Mouse (Mus musculus): ENCODE results near the gene Anln.
A peak's percentile ranks its signal among the peaks of the same experiment; 100 is the strongest.

Gene Anln

DNA sequence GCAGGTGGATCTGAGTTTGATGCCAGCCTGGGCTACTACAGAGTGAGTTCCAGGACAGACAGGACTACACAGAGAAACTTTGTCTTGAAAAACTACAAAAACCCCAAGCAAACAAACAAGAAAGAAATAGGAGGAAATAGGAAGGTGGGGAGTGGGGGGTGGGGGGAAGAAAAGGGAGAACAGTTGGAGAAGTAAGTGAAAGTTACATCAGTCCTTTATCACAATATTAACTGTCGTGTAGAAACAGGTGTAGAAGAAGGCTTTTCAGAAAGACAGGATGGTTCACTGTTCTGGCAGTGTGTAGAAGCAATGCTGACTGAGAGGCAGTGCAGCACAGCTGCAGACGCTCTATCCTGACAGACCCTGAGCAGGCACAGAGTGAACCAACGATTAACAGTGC is 14.0 kb upstream of the Anln start:
- no peak for DNase-seq (ENCODE audit: extremely low read depth, low read depth, low spot score)

DNA sequence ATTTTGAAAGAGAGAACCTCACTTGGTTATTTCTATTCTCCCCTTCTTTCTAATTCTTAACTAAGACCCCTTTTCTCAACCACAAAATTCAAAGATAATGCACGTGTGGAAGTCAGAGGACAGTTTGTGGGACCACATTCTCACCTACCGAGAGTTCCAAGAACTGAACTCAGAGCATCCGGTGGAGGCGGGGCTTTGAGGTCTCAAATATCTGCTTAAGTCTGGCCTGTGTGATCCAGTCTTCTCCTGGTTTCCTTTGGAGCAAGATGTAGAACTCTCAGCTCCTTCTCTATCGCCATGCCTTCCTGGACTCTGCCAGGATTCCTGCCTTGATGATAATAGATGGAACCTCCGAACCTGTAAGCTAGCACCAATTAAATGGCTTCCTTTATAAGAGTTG is 13.0 kb upstream of the Anln start:
- DNase-seq (ENCODE audit: extremely low read depth, low read depth, low spot score) = no peak

DNA sequence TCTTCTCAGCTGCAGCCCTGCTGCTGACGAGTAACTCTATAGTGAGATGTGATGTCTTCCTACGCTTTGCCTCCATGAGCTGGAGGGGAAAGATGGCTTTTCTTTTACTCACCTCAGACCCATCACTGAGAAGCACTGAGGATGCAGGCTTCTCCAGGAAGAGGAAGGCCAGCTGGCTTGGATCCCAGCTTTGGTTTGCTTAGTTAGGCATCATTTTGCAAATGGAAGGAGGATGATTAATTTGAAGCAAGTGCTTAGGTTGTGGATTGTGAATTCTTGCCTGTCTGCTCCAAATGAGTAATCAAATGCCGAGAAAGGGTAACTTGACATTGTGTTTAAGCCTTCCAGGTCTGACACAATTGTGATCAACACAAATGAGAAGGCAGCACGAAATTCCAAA is 10.0 kb upstream of the Anln start:
- DNase-seq (ENCODE audit: extremely low read depth, low read depth, low spot score) = no peak

DNA sequence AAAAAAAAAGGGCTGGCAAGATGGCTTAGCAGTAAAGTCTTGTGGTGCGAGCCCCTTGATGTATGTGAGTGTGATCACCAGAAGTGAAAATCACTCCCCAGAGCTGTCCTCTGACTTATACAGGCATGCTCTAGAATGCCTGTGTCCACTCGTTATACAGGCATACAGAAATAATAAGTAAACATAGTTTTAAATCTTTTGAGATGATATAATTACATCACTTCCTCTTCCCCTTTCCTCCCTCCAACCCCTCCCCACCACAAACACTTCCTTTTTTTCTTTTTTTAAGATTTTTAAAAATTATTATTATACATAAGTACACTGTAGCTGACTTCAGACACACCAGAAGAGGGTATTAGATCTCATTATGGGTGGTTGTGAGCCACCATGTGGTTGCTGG is 5.7 kb upstream of the Anln start:
- no peak for DNase-seq (ENCODE audit: extremely low read depth, low read depth, low spot score)

DNA sequence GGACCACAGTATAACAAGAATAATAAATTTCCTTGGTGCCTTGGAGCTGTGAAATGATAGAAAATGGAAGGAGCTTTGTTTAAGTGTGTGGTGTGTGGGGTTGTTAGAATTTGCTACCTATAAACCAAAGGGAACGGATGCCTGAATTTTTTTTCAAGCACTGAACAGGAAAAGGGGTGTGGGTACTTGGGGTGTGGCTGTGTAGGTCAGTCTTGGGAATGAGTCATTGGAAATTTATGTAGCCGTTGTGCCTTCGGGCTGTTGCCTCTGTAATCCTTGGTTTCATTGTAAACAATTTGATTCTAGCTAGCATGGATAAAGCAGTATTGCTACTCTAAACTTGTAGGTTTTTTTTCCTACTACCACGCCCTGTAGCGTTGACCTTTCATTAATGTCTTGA is 1.4 kb upstream of the Anln start:
- no peak for DNase-seq (ENCODE audit: extremely low read depth, low read depth, low spot score)

DNA sequence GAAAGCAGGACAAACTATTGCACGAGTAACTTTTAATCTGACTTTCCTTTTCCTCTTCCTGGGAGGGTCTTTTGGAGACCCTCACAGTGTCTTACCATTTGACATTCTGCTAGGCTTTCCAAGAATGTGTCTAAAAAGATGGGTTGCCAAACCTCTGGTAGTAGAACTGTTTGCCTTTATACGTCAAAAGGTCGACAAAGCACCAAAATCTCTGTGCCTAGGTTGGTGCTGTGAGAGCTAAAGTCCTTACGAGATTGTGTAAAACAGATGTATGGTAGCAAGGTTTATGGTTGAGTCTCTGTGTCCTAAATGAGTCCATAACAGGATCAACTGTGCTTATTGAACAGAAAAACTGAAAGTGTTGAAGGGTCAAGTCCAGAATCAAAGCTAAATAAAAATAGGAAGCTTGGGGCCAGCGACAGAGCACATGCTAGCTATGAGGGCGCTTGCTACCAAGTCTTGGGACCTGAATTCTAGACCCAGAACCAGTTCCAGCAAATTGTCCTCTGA is 803 bp upstream of the Anln start:
- no peak for DNase-seq (ENCODE audit: extremely low read depth, low read depth, low spot score)

DNA sequence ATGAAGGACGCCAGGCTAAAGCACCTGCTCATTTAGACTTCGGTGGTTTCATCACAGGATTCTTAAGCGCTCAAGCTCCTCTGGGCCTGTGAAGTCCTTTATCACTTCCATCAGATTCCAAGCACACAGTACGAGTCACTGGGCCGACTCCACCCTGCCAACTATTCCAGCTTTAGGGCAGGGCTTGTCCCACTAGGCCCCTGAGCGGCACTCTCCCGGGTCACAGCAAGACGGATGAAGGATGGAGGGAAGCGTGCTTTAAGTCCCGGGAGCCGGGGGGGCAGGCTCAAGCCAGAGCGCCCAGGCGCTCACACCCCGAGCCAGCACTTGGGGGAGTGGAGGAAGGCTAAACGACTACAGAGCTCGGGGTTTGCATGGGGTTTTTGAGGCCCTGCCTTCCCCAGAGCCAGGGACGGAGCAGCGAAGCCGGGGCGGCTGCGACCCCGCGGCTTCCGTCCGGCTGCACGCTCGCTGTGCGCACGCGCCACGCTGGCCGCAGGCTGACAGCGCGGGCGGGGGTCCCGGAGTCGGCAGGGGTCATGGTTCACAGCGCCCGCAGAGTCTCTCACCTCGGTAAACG is 497 bp downstream of the Anln start:
- DNase-seq (ENCODE audit: extremely low read depth, low read depth, low spot score) = no peak

DNA sequence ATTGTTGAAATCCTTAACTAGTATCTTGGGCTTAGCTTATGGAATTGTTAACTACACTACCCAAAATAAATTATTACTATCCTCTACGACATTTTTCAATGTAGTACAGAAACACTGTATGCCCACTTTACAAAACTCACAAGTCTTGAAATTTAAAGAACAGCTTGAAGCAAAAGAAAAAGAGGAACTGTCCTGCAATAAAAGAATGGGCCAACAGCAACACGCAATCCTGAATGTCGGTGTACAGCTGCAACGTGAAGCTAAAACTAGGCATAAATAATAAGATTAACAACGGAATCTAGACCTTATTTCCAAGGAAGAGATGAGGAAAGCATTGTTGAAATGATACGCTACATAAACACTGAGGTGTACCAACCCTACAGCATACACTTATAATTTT is 1.1 kb downstream of the Anln start:
- no peak for DNase-seq (ENCODE audit: extremely low read depth, low read depth, low spot score)

DNA sequence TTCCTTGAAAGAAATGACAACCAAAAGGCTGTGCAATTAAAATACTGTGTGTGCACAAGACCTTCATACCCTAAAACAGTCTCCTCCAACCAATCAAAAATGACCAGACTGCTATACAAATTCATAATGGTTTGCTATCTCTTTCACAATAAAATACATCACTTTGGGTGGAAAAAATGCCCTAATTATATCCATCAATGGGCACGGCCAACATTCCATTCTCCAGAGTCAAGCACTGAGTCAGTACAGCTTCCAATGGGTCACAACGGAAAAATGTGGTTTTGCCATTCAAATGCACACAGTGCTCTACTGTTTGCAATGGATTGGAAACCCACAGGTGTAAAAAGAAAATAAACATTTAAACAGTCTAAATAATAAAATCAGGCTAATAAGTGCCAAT is 3.1 kb downstream of the Anln start:
- DNase-seq (ENCODE audit: extremely low read depth, low read depth, low spot score) = no peak

DNA sequence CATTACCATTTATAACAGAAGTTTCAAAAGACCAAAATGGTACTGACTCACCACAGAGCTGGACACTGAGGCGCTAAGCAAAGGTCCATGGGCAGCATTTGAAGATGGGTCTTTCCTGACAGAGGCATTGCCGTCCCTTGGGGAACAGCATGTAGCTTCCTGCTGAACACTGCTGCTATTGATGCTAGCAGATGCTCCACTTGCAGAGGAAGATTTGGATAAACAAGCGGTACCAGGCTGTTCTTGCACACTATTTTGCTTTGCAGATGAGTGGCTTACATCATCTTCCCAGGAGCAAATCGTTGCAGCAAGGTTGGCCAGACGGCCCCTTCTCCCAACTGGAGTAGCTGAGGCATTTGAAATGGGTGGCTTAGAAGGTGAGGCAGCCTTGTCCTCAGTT is 12.9 kb downstream of the Anln start:
- no peak for DNase-seq (ENCODE audit: extremely low read depth, low read depth, low spot score)

DNA sequence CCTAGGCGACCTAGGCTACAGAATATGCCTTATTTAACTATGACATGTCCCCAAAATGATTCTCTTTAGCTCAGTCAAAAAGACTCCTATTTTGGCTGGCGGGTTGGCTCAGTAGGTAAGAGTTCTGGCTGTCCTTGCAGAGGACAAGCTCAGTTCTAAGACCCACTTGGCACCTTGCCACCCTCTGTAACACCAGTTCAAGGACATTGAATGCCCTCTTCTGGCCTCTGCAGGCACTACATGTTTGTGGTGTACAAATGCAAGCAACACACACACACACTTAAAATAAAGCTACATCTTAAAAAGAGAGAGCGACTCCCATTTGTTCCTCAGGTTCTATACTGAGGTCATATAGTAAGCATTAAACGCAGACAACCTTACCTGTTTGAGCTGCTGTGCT is 16.2 kb downstream of the Anln start:
- no peak for DNase-seq (ENCODE audit: extremely low read depth, low read depth, low spot score)

DNA sequence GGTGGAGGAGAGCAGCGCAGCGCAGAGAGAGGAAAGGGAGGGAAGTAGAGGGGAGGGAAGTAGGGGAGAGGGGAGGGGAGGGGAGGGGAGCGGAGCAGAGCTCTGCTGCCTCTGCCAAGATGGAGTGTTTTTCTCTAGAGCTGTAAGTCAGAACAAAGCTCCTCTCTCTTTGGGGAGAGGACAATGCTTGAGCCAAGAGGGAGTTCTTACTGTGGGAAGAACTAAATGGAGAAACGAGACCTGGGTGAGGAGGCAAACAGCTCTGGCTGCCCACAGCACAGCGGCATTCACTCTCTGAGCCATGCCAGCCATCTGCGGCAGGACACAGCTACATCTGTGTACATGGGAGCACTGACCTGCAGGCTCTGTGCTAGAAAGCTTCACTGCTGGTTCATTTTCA is 21.0 kb downstream of the Anln start:
- DNase-seq (ENCODE audit: extremely low read depth, low read depth, low spot score) = no peak

DNA sequence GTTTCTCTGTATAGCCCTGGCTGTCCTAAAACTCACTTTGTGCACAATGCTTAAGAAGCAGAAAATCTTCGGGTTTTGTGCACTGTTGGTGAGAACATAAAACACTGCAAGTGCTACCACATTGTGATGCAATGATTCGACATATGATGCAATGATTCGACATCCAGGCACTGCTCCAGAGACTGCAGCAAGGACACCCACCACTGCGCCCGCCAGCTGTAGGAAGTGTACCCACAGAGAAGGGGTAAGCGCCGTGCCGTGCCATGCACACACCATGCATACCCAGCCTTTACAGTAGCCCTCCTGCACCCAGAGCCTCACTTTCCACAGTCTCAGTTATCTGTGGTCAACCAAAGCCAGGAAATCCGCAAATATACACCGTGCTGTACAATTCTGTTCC is 22.4 kb downstream of the Anln start:
- DNase-seq (ENCODE audit: extremely low read depth, low read depth, low spot score) = peak; percentile 30

DNA sequence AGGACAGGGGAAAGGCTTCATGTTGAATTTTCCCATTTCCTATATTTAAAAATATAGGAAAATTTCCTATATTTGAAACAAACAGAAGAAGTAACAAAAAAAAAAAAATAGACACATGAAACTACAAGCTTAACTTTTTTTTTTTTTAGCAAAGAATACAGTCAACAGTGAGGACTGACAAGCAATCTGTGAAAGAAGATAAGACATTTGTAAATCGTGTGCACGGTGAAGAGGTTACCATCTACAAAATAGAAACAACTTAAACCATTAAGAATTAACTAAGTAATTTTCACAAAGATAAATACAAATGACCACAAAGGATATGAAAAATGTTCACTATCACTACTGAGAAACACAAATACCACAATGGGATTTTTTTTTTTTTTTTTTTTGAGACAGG is 22.8 kb downstream of the Anln start:
- DNase-seq (ENCODE audit: extremely low read depth, low read depth, low spot score) = no peak

DNA sequence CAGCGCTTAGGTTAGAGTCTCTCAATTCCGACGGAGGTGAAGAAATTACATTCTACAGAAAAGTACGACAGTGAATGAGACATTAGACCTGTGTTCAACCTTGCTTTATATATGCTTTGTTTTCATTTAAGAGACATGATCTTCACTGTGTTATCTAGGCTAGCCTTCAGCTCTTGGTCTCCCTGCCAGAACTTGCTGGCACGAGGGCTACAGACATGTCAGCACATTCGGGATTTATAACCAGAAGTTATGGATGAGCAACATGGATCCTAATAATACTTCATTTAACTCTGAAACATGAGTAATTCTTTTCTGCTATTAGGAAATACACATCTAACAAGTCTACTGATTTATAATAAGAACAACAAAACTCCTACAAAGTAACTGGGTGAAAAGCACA is 28.1 kb downstream of the Anln start:
- no peak for DNase-seq (ENCODE audit: extremely low read depth, low read depth, low spot score)

DNA sequence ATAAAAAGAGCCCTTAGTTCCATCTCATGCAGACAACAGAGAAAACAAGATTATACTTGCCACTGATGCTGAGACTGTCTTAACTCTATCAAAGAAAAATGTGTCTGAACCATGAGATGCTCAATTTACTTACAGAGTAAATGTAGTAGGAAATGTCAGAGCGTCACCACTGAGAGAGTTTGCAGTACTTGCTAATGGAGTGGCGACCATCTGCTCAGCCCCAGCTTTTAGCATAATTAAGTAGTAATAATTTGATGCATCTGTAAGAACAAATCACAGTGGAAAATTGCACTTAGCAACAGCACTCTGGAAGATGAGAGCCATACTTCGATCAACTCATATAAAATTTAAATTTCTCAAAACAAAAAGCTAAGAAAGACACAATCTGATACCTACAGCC is 33.1 kb downstream of the Anln start:
- no peak for DNase-seq (ENCODE audit: extremely low read depth, low read depth, low spot score)

DNA sequence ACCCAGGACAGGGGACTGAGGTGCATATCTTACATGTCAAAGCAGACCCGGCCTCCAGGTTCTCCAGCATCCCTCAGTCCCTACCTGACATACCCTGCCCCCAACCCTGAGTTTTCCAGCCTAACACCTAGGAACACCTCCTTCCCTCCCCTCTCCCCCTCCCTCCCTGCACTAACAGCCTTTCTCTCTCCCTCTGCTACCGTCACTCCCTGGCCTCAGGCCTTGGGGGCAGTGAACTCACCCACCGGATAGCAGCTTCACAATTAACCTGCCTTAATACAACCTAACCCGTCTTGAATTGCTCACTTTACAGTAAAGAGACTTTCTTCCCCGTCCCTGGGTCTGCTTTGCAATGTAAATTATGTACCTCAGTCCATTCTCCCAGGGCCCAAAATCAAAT is 35.1 kb downstream of the Anln start:
- no peak for DNase-seq (ENCODE audit: extremely low read depth, low read depth, low spot score)

DNA sequence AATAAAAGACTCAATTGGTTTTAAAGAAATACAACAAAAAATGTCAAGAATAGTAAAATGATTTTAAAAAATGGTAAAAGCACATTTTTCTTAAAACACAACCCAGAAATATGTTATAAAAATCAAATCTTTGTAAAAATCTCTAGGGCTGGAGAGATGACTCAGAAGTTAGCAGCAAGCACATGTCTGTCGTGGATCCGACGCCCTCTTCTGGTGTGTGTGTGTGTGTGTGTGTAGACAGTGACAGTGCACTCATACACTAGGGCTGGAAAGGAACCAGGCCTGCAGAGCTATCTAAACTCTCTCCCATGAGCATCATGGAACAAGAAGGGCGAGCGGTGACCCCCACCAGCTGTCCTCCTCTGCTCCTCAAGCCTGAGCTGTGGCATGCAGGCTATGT is 35.5 kb downstream of the Anln start:
- no peak for DNase-seq (ENCODE audit: extremely low read depth, low read depth, low spot score)

DNA sequence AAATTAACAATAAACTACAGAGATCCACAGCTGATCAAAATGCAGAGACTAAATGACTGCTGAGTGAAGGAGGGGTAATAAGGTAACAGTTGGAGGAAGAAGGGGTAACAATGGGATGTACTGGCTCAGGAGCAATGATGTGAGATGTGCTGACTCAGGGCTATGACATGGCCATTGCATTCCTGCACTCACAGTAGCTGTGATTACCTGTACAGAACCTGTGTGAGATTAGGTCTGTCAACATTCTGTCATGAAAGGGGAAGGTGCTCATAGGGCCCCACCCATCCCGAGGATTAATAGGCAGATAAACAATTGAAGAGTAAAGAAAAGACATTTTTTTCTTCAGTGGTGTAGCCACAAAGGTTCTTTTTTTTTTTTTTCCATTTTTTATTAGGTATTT is 48.7 kb downstream of the Anln start:
- DNase-seq (ENCODE audit: extremely low read depth, low read depth, low spot score) = no peak

DNA sequence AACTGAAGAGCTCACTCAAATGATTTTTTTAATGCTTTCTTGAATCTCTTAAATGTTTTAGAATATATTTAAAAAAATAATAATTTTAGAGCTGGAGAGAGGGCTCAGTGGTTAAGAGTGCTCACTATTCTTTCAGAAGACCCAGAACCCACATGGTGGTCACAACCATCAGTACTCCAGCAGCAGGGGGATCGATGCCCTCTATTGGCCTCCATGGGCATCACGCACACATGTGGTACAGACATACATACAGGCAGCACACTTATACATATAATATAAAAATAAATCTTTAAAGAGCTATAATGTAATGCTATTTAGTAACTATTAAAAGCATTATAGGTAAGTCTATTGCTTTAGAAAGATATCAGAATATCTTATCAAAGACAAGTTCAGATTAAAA is 51.8 kb downstream of the Anln start:
- DNase-seq (ENCODE audit: extremely low read depth, low read depth, low spot score) = no peak

DNA sequence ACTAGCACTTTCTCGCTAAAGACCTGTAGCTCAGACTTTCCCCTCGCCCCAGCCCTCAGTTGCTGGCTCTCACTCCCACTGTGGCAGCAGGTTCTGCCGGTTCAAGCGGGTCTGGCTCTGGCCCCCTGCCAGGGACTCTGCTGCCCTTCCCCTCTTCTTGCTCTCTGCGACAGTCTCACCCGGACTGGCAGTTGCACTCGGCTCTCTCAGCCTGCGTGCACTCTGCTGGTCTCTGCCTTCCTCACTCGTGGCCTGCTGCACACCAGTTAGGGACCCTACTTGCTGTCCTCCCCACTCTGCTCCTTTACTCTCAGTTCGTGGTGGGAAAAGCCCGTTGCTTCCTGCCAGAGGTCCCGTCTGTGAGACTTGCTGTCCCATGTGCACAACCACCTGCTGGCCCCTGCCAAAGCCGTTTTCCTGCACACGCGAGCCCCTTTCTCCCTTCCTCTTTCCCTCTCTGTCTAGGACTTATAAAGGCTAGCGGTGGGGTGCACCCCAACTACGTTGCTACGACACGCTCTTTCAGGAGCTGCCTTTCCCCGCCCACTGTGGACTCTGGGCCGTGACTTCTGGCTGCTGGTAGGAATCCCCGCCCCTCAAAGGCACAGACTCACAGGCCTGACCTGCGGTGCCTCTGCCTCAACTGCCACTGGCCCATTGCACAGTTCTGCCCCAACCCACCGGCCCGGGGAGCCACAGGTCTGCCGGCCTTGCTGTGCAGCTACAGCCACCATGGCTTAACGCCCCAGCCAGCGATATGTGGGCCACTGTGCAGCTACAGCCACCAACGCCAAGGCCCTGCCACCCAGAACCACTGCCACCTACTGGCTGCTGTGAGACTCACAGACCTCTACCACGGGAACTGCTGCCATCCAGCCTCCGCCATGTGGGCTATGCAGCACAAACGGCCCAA is 61.3 kb downstream of the Anln start:
- DNase-seq (ENCODE audit: extremely low read depth, low read depth, low spot score) = peak; percentile 34

DNA sequence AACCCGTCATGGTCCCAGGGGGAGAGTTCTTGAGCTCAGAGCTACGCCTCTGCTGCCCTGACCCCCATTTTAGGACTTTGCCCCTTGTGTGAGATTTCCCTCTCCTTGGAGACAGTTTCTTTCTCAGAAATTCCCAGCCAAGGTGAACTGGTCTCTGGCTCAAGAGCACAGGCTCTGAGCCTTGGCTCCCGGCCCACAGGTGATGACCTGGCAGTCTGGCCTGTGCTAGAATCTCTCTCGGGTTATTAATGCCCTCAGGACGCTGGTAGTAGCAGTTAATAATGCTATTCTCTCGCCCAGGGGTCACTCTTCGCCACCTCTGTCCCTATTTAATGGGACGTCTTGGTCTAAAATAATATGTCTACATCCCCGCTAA is 61.9 kb downstream of the Anln start:
- DNase-seq (ENCODE audit: extremely low read depth, low read depth, low spot score) = peak; percentile 13

DNA sequence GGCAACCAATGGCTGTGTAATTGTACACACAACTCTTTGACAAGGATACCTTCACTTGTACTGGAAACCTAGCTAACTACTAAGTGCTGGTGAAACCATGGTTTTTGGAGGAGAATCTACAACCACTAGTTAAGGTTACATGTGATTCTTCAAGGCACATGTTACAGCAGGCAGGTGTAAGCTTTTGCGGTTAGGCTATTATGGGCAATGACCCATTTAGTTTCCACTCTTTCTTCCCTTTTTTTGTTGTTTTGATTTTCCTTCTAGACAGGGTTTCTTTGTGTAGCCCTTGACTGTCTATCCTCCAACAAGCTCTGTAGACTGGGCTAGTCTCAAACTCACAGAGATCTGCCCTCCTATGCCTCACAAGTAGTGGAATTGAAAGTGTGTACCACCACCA is 64.4 kb downstream of the Anln start:
- no peak for DNase-seq (ENCODE audit: extremely low read depth, low read depth, low spot score)

Data from fat pad, adult 2 months (tissue).